Mouse (Mus musculus): ENCODE data around the gene Gm9268.
"Not testable (repeated sequence)": the region's sequence is repeated elsewhere in the genome, so short reads cannot be mapped to it uniquely, and the experiment has no call there.

Gm9268 gene

DNA sequence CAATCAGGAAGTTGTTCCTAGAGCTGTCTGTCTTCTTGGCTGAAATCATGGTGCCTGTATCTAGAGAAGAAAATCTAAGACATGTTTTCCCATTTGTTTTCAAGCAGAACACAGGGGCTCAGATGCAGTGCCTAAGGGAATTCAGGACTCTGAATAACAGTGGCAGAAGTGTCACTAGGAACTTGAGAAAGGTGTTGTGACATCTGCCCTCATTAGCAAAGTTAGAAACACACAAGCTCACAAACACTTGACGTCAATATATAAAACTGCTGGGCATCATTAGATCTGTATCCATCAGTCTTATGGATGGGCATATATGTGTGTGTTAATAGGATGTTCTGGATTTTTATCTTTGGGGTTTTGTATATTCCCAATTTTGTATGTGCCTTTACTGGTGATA lies at the start of gene Gm9268:
Gene Gm9268, plus strand, starts transcription at position 301 of the 400 bp plus-strand sequence.
- not testable (repeated sequence) for DNase-seq (ENCODE audit: low read depth, low spot score)

DNA sequence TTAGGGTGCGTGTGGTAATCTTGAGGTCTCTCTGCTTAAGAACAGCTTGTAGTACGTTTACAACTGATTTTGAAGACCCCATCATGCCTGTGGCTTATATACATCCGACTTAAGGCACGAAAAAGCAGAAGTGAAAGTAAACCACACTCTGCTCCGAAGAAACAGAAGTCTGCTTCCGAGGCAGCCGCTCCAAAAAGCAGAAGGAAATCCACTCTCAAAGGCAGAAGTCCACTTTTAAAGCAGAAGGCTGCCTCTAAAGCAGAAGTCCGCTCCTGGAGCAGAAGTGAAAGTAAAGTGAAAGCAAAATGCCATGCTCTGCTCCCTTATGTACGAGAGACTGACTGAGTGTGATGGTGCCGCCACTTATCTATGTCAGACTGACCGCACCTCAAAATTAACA lies 38.5 kb upstream of the Gm9268 start:
- DNase-seq (ENCODE audit: low read depth, low spot score), result no peak

DNA sequence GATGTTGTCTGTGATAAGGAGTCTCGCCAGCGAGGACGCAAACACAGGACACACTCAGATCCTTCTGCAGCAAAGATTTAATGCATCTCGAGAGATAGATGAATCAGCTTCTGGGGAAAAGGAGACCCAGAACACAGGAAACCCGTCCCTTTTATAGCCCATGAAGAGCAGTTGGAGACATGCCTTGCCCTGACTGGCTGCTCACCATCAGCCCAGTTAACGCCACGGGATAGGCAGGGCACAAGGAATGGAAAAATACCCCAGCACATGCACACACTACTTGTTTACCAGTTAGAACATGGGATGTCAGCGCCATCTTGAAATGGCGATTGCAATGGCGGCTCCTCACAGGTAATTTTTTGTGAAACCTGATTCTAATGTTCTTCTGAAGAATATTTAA lies 37.8 kb upstream of the Gm9268 start:
- no peak for DNase-seq (ENCODE audit: low read depth, low spot score)

DNA sequence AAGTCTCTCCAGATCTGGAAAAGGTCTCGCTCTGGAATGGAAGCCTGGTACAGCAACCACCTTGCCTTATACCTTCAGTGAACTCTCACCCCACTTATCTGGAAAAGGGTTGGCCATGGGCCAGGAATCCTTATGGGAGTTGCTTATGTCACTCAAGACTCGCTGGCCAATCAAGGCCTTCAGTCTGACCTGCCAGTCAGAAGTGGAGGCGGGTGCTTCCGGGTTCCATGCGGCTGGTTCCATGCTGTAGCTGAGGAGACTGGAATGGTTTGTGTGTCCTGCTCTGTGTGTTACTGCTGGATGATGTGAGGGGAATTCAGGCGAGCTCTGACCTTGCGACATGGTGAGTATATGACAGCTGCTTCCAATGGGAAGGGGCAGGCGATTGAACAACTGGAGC lies 59.3 kb downstream of the Gm9268 start:
- no peak for DNase-seq (ENCODE audit: low read depth, low spot score)
